Comparison of ENCODE assay signal across 20 mouse cellular contexts in genomic region chr7:79894790-79895189, GRCm38 (mm10).
"Had no signal": no experiment of that assay in that cellular context is flagged by ENCODE, and none has a peak within 500 bp of the region (broad histone marks: within the 10 kb centered on the region; RNA-seq: fewer than 3 reads in every experiment).

No protein-coding gene starts in this region.

- ATAC-seq: hindbrain, postnatal 0 days; liver, embryonic 12.5 days had no signal

- H3K9ac ChIP-seq: heart, embryonic 13.5 days; heart, embryonic 15.5 days; hindbrain, embryonic 13.5 days; hindbrain, embryonic 15.5 days; limb, embryonic 13.5 days; limb, embryonic 15.5 days; liver, embryonic 12.5 days; liver, embryonic 14.5 days had no signal

- H3K4me2 ChIP-seq: heart, embryonic 11.5 days; heart, embryonic 13.5 days; heart, embryonic 15.5 days; hindbrain, embryonic 13.5 days; hindbrain, embryonic 15.5 days; limb, embryonic 13.5 days; limb, embryonic 15.5 days; liver, embryonic 12.5 days had no signal

- H3K4me3 ChIP-seq: heart, adult 2 months; heart, embryonic 13.5 days; heart, embryonic 15.5 days; hindbrain, embryonic 13.5 days; hindbrain, embryonic 15.5 days; limb, embryonic 13.5 days; limb, embryonic 15.5 days; liver, embryonic 12.5 days had no signal

- H3K27ac ChIP-seq: heart, adult 2 months; heart, embryonic 13.5 days; heart, embryonic 15.5 days; hindbrain, embryonic 13.5 days; hindbrain, embryonic 15.5 days; hindbrain, postnatal 0 days; limb, embryonic 13.5 days; limb, embryonic 15.5 days; liver, embryonic 12.5 days; liver, embryonic 14.5 days had no signal

- DNase-seq: gastrocnemius, postnatal 14 days; gastrocnemius, postnatal 36 days; heart, adult 11 months; heart, adult 2 months; heart, postnatal 14 days; heart, postnatal 36 days; kidney, postnatal 4 days; layer of hippocampus, adult 9-11 months; layer of hippocampus, postnatal 36 days; left cerebral cortex, postnatal 4 days had no signal

- H3K4me1 ChIP-seq: hindbrain, embryonic 13.5 days; hindbrain, embryonic 15.5 days; limb, embryonic 13.5 days; liver, embryonic 12.5 days had no signal

- H3K27me3 ChIP-seq: heart, embryonic 13.5 days; heart, embryonic 15.5 days; hindbrain, embryonic 13.5 days; hindbrain, embryonic 15.5 days; limb, embryonic 13.5 days; limb, embryonic 15.5 days; liver, embryonic 12.5 days had no signal

- H3K9me3 ChIP-seq: heart, embryonic 13.5 days; heart, embryonic 15.5 days; hindbrain, embryonic 13.5 days; hindbrain, embryonic 15.5 days; limb, embryonic 13.5 days; limb, embryonic 15.5 days; liver, embryonic 12.5 days had no signal
